ENCODE assay signal across 8 mouse cellular contexts in genomic region chr11:55497885-55498284, GRCm38 (mm10). TPM values are rescaled to one million over a fixed set of nuclear protein-coding genes. Genes with fewer than 3 reads are reported as not detected.
DNase-seq lines count a peak whose midpoint lies in the region; ATAC-seq and TF ChIP-seq lines count a peak whose summit lies in the region.

No protein-coding gene starts in this region.

- no peaks in the 10 kb centered on the region for H3K27me3 ChIP-seq in forebrain, embryonic 11.5 days (ENCODE audit: control insufficient read depth, insufficient read depth, low read length)
- H3K27me3 ChIP-seq in forebrain, embryonic 12.5 days: no peaks in the 10 kb centered on the region
- no peaks in the 10 kb centered on the region for H3K27me3 ChIP-seq in ES-Bruce4 (ENCODE audit: control insufficient read depth, insufficient read depth, low read length, poor library complexity, severe bottlenecking)
- no peaks in the 10 kb centered on the region for H3K27me3 ChIP-seq in stomach, embryonic 14.5 days (ENCODE audit: control insufficient read depth, insufficient read depth, low read length)

- TF ChIP-seq EP300 in ES-Bruce4 (IDR thresholded peaks at IDR 0.05; ENCODE audit: insufficient read depth, low read depth, low read length): no peak

- H3K9ac ChIP-seq in forebrain, embryonic 11.5 days (ENCODE audit: low read length): no peak overlapping the region
- no peak overlapping the region for H3K9ac ChIP-seq in forebrain, embryonic 12.5 days
- no peak overlapping the region for H3K9ac ChIP-seq in ES-Bruce4 (ENCODE audit: low read depth, poor library complexity, severe bottlenecking)
- no peak overlapping the region for H3K9ac ChIP-seq in stomach, embryonic 14.5 days (replicated peaks; ENCODE audit: low read depth, low read length)

- no peaks in the 10 kb centered on the region for H3K9me3 ChIP-seq in forebrain, embryonic 11.5 days (ENCODE audit: control insufficient read depth, low read length)
- no peaks in the 10 kb centered on the region for H3K9me3 ChIP-seq in forebrain, embryonic 12.5 days
- no peaks in the 10 kb centered on the region for H3K9me3 ChIP-seq in ES-Bruce4 (replicated peaks; ENCODE audit: control insufficient read depth, insufficient read depth, low read length, poor library complexity, severe bottlenecking)
- no peaks in the 10 kb centered on the region for H3K9me3 ChIP-seq in stomach, embryonic 14.5 days (ENCODE audit: control insufficient read depth, low read depth, low read length)

- H3K27ac ChIP-seq in forebrain, embryonic 11.5 days (ENCODE audit: low read depth, low read length): no peak overlapping the region
- no peak overlapping the region for H3K27ac ChIP-seq in forebrain, embryonic 12.5 days
- H3K27ac ChIP-seq in ES-Bruce4 (ENCODE audit: insufficient read depth, low read length): no peak overlapping the region
- no peak overlapping the region for H3K27ac ChIP-seq in stomach, embryonic 14.5 days (ENCODE audit: low read length)

- no peak for DNase-seq in forebrain, embryonic 11.5 days (ENCODE audit: low spot score)
- DNase-seq in c-Kit-positive CD71-positive TER-119-positive erythroid progenitor cells, embryonic 14.5 days (ENCODE audit: low spot score): peak; percentile 54
- peak; percentile 30 to 49 for DNase-seq in heart, postnatal 14 days
- peak; percentile 22 for DNase-seq in large intestine, adult 2 months (ENCODE audit: low read depth, low spot score)

- H3K4me1 ChIP-seq in forebrain, embryonic 11.5 days (replicated peaks; ENCODE audit: control insufficient read depth, insufficient read depth, low read length): no peaks in the 10 kb centered on the region
- H3K4me1 ChIP-seq in forebrain, embryonic 12.5 days: no peaks in the 10 kb centered on the region
- H3K4me1 ChIP-seq in ES-Bruce4 (ENCODE audit: control insufficient read depth, insufficient read depth, low read length): no peaks in the 10 kb centered on the region
- no peaks in the 10 kb centered on the region for H3K4me1 ChIP-seq in stomach, embryonic 14.5 days (ENCODE audit: control insufficient read depth, insufficient read depth, low read length)

- TF ChIP-seq POLR2A in ES-Bruce4 (IDR thresholded peaks at IDR 0.05; ENCODE audit: insufficient read depth, low read length): no peak

- intact Hi-C loops in heart, postnatal 14 days (cut with DNase I): no loop called here

- WGBS in forebrain, embryonic 11.5 days: 76% methylated on average over 5 of the region's 5 CpGs
- 67% methylated on average over 5 of the region's 5 CpGs for WGBS in forebrain, embryonic 12.5 days
- 39% methylated on average over 5 of the region's 5 CpGs for WGBS in large intestine, adult 2 months
- 47% methylated on average over 5 of the region's 5 CpGs for WGBS in stomach, embryonic 14.5 days

- H3K4me2 ChIP-seq in forebrain, embryonic 11.5 days (ENCODE audit: low read depth, low read length, severe bottlenecking): no peak overlapping the region
- no peak overlapping the region for H3K4me2 ChIP-seq in forebrain, embryonic 12.5 days
- no peak overlapping the region for H3K4me2 ChIP-seq in stomach, embryonic 14.5 days (replicated peaks; ENCODE audit: low read depth, low read length)

- 0 out of 2 replicates have a peak, but pooled peaks have one; percentile 33 for ATAC-seq in forebrain, embryonic 11.5 days (replicated peaks; ENCODE audit: low FRiP score)
- ATAC-seq in forebrain, embryonic 12.5 days (ENCODE audit: low FRiP score): no peak
- ATAC-seq in megakaryocyte-erythroid progenitor cell, adult 5-6 weeks (replicated peaks; ENCODE audit: low FRiP score, low TSS enrichment, poor library complexity, severe bottlenecking): peak; percentile 75
- peak; percentile 50; the same call in 1 of the 2 replicates for ATAC-seq in stomach, embryonic 14.5 days (ENCODE audit: insufficient number of reproducible peaks, insufficient read depth, low FRiP score, low read depth)

- no peak overlapping the region for H3K4me3 ChIP-seq in forebrain, embryonic 11.5 days (ENCODE audit: low read depth, low read length)
- H3K4me3 ChIP-seq in forebrain, embryonic 12.5 days (replicated peaks): no peak overlapping the region
- no peak overlapping the region for H3K4me3 ChIP-seq in ES-Bruce4 (ENCODE audit: low read depth, low read length)
- no peak overlapping the region for H3K4me3 ChIP-seq in stomach, embryonic 14.5 days (ENCODE audit: low read depth, low read length)

- peak; percentile 53 for TF ChIP-seq CTCF in ES-Bruce4 (IDR thresholded peaks at IDR 0.05; ENCODE audit: low read depth, low read length)

- peaks cover 19% of the 10 kb centered on the region for H3K36me3 ChIP-seq in forebrain, embryonic 11.5 days (ENCODE audit: control insufficient read depth, insufficient read depth, low read length)
- peaks cover 94% of the 10 kb centered on the region for H3K36me3 ChIP-seq in forebrain, embryonic 12.5 days (replicated peaks)
- H3K36me3 ChIP-seq in ES-Bruce4 (ENCODE audit: control insufficient read depth, insufficient read depth, low read length, poor library complexity, severe bottlenecking): peaks cover 78% of the 10 kb centered on the region
- peaks cover 80% of the 10 kb centered on the region for H3K36me3 ChIP-seq in stomach, embryonic 14.5 days (ENCODE audit: control insufficient read depth, insufficient read depth, low read length)

RNA-seq across cellular contexts. Expression of gene G3bp1, which starts 28.4 kb away (rescaled TPM):
- 267 and 273 TPM in 2 replicates for polyA plus RNA-seq in forebrain, embryonic 11.5 days (2014; fragmentation: Nextera tagmentation; extraction: Ambion mirVana)
- polyA plus RNA-seq in forebrain, embryonic 12.5 days (2016; fragmentation: Nextera tagmentation; extraction: Ambion mirVana): 239 and 249 TPM in 2 replicates
- 146 and 147 TPM in 2 replicates for polyA plus RNA-seq in ES-Bruce4 (2011; ENCODE audit: insufficient read depth, insufficient read length, low read depth, missing spikeins)
- 10 to 100 TPM; 40.3 to 44.7 TPM for total RNA-seq in heart, postnatal 14 days (2021)
- 25.7 and 27.8 TPM in 2 replicates for polyA plus RNA-seq in large intestine, adult 2 months (2012; rRNA removed)
- 102 and 106 TPM in 2 replicates for total RNA-seq in megakaryocyte-erythroid progenitor cell, adult 5-6 weeks (2014; fragmentation: Nextera tagmentation)
- 128 and 135 TPM in 2 replicates for total RNA-seq in megakaryocyte-erythroid progenitor cell, adult 5-6 weeks (2017)
- polyA plus RNA-seq in stomach, embryonic 14.5 days (2014; fragmentation: Nextera tagmentation; extraction: Ambion mirVana): 162 and 177 TPM in 2 replicates

RNA-seq across cellular contexts. Expression of gene Atox1, which starts 36.8 kb away (rescaled TPM):
- polyA plus RNA-seq in forebrain, embryonic 11.5 days (2014; fragmentation: Nextera tagmentation; extraction: Ambion mirVana): 209 and 211 TPM in 2 replicates
- polyA plus RNA-seq in forebrain, embryonic 12.5 days (2016; fragmentation: Nextera tagmentation; extraction: Ambion mirVana): 211 TPM in 2 replicates
- polyA plus RNA-seq in ES-Bruce4 (2011; ENCODE audit: insufficient read depth, insufficient read length, low read depth, missing spikeins): 120 and 142 TPM in 2 replicates
- total RNA-seq in heart, postnatal 14 days (2021): 100 to 1,000 TPM; 138 to 146 TPM
- 388 and 447 TPM in 2 replicates for polyA plus RNA-seq in large intestine, adult 2 months (2012; rRNA removed)
- 212 and 229 TPM in 2 replicates for total RNA-seq in megakaryocyte-erythroid progenitor cell, adult 5-6 weeks (2014; fragmentation: Nextera tagmentation)
- total RNA-seq in megakaryocyte-erythroid progenitor cell, adult 5-6 weeks (2017): 42.7 and 68.1 TPM in 2 replicates
- polyA plus RNA-seq in stomach, embryonic 14.5 days (2014; fragmentation: Nextera tagmentation; extraction: Ambion mirVana): 463 and 507 TPM in 2 replicates
